Mouse (Mus musculus) ES-E14 (cell line): ENCODE measurements around the gene Spem2. TPM values are rescaled to one million over a fixed set of nuclear protein-coding genes. Genes with fewer than 3 reads are reported as not detected.

Source experiments
- DNase-seq: peaks from one replicate; pipeline ENCODE4 v3.0.0-alpha.2; 2013; ENCODE audit warnings: low read depth, low spot score
- H3K27ac ChIP-seq: 2 replicates; pipeline ENCODE4 v1.5.1; 2012; ENCODE audit warnings: low read depth, mild to moderate bottlenecking, low read length, moderate library complexity, mixed read lengths; ENCODE audit not compliant: poor library complexity, insufficient read depth, severe bottlenecking
- H3K36me3 ChIP-seq: 2 replicates; pipeline ENCODE4 v1.6.1; 2012; ENCODE audit warnings: mild to moderate bottlenecking, low read length, moderate library complexity, mixed read lengths; ENCODE audit not compliant: control insufficient read depth, poor library complexity, insufficient read depth, severe bottlenecking
- H3K4me1 ChIP-seq, 2 experiments: fragments of 150-350 bp in 1 of 2; sonication (generic) in 1 of 2; 2 replicates each; pipeline ENCODE4 v1.6.1; 2012; ENCODE audit warnings: low read length in 2 of 2, mild to moderate bottlenecking in 1 of 2, mixed read lengths in 1 of 2; ENCODE audit not compliant: control insufficient read depth in 2 of 2, insufficient read depth in 2 of 2, poor library complexity in 1 of 2
- H3K4me3 ChIP-seq, 2 experiments: fragments of 150-350 bp in 1 of 2; sonication (generic) in 1 of 2; 2 replicates each; pipeline ENCODE4 v1.5.1; 2012; ENCODE audit warnings: low read length in 2 of 2, low read depth in 1 of 2, mild to moderate bottlenecking in 1 of 2, mixed read lengths in 1 of 2; ENCODE audit not compliant: insufficient read depth in 1 of 2, poor library complexity in 1 of 2, severe bottlenecking in 1 of 2
- H3K9ac ChIP-seq: 2 replicates; pipeline ENCODE4 v1.6.1; 2012; ENCODE audit warnings: low read depth, mild to moderate bottlenecking, low read length, mixed read lengths; ENCODE audit not compliant: poor library complexity, insufficient read depth, severe bottlenecking
- H3K9me3 ChIP-seq: fragments of 150-350 bp; sonication (generic); 2 replicates; pipeline ENCODE4 v1.6.1; 2012; ENCODE audit warnings: low read depth, mild to moderate bottlenecking, low read length; ENCODE audit not compliant: control insufficient read depth, insufficient read depth
- CHD2 ChIP-seq: IDR thresholded peaks from 2 replicates; pipeline ENCODE4 v1.6.1; 2014; ENCODE audit warnings: mild to moderate bottlenecking, low read depth, low read length, inconsistent platforms
- HCFC1 ChIP-seq: IDR thresholded peaks from 2 replicates; pipeline ENCODE4 v1.6.1; 2012; ENCODE audit warnings: low read length, inconsistent platforms, borderline replicate concordance; ENCODE audit not compliant: insufficient read depth
- MAFK ChIP-seq: IDR thresholded peaks from 2 replicates; pipeline ENCODE4 v1.6.1; 2014; ENCODE audit warnings: mild to moderate bottlenecking, low read depth, low read length, inconsistent platforms; ENCODE audit not compliant: insufficient read depth
- ZC3H11A ChIP-seq: IDR thresholded peaks from 2 replicates; pipeline ENCODE4 v1.6.1; 2012; ENCODE audit warnings: low read depth, mild to moderate bottlenecking, inconsistent platforms, low read length, borderline replicate concordance
- ZNF384 ChIP-seq: IDR thresholded peaks from 2 replicates; pipeline ENCODE4 v1.6.1; 2012; ENCODE audit warnings: low read depth, low read length, inconsistent platforms
- in situ Hi-C, 2 experiments: fragments of 600-800 bp; cut with MboI; formaldehyde crosslinking; loops; one replicate each; pipeline ENCODE4 v1.15.1; 2025; ENCODE audit warnings: low sequenced_read_pairs in 2 of 2, inconsistent platforms in 1 of 2; ENCODE audit not compliant: unreplicated experiment in 2 of 2
- total RNA-seq: library from RNA; depleted of rRNA; stranded (reverse); fragments of 300-350 nt; gene quantifications from 2 replicates; pipeline ENCODE4 v1.2.3, GENCODE M21; 2012

The Spem2 gene
- total RNA-seq, 1 experiment = not detected

GRCm38 (mm10) chr11:69789431-69789830 is 28.8 kb downstream of the Spem2 start:
- H3K4me1 ChIP-seq = peaks cover 0 to 15% of the 10 kb centered on the region in 2 experiments; a peak in 2 of 4 replicates
- no peaks in the 10 kb centered on the region for H3K36me3 ChIP-seq
- no peak overlapping the region for H3K9ac ChIP-seq
- no peak overlapping the region for H3K4me3 ChIP-seq
- DNase-seq = no peak
- in situ Hi-C loops = no loop called here
- no peaks in the 10 kb centered on the region for H3K9me3 ChIP-seq
- H3K27ac ChIP-seq = no peak overlapping the region
- TF ChIP-seq MAFK = no peak

- H3K9me3 ChIP-seq = no peaks in the 10 kb centered on the region
- in situ Hi-C loops = no loop called here
- no peak for DNase-seq
- H3K27ac ChIP-seq = no peak overlapping the region
- H3K4me1 ChIP-seq = peaks cover 3 to 20% of the 10 kb centered on the region in 2 experiments
- no peak for TF ChIP-seq ZNF384
- no peaks in the 10 kb centered on the region for H3K36me3 ChIP-seq
- no peak overlapping the region for H3K4me3 ChIP-seq
- H3K9ac ChIP-seq = no peak overlapping the region
Observed at GRCm38 (mm10) chr11:69787306-69787705, 31.0 kb downstream of the Spem2 start.

- no peak for DNase-seq
- peak overlapping the region; percentile 50 to 67 for H3K4me3 ChIP-seq
Observed at GRCm38 (mm10) chr11:69784793-69785272, 33.4 kb downstream of the Spem2 start.

GRCm38 (mm10) chr11:69781828-69782227 is 36.4 kb downstream of the Spem2 start:
- Histone ChIP-seq H3K36me3 (no peaks in the 10 kb centered on the region), H3K9me3 (no peaks in the 10 kb centered on the region), H3K4me1 (peaks cover 3 to 26% of the 10 kb centered on the region in 2 experiments), H3K4me3 (no peak overlapping the region), H3K27ac (no peak overlapping the region), H3K9ac (no peak overlapping the region)
- TF ChIP-seq HCFC1 (no peak), ZNF384 (no peak), CHD2 (no peak), MAFK (no peak), ZC3H11A (no peak)
- in situ Hi-C loops = no loop called here
- no peak for DNase-seq

More at GRCm38 (mm10) chr11:69784793-69785272, 33.4 kb downstream of the Spem2 start:
- in situ Hi-C loops = no loop called here
- TF ChIP-seq ZC3H11A (no peak), ZNF384 (no peak), CHD2 (no peak), HCFC1 (no peak), MAFK (no peak)
- peak overlapping the region; percentile 62 for H3K9ac ChIP-seq
- H3K36me3 ChIP-seq = no peaks in the 10 kb centered on the region
- H3K27ac ChIP-seq = 0 out of 2 replicates have a peak overlapping the region, but pooled peaks have one; percentile 22
- H3K9me3 ChIP-seq = no peaks in the 10 kb centered on the region
- H3K4me1 ChIP-seq = peaks cover 3 to 26% of the 10 kb centered on the region in 2 experiments

GRCm38 (mm10) chr11:69778985-69779384 is 39.3 kb downstream of the Spem2 start:
- H3K27ac ChIP-seq = no peak overlapping the region
- in situ Hi-C loops = no loop called here

More at GRCm38 (mm10) chr11:69778985-69779384, 39.3 kb downstream of the Spem2 start:
- Histone ChIP-seq H3K9ac (no peak overlapping the region), H3K4me1 (peaks cover 8 to 33% of the 10 kb centered on the region in 2 experiments), H3K36me3 (no peaks in the 10 kb centered on the region), H3K9me3 (no peaks in the 10 kb centered on the region), H3K4me3 (no peak overlapping the region)
- no peak for DNase-seq
- TF ChIP-seq ZC3H11A (no peak), CHD2 (no peak)
